Mouse (Mus musculus): ENCODE measurements around the gene Cep41. TPM values are rescaled to one million over a fixed set of nuclear protein-coding genes. Genes with fewer than 3 reads are reported as not detected.

Cep41 gene
- polyA plus RNA-seq, 1 experiment from 2014 or later, result 10.9 TPM

GRCm38 (mm10) chr6:30610710-30611109 lies 82.8 kb downstream of the Cep41 start, which contains the start of gene Cpa5:
Cpa5 (plus strand) TSS chr6:30611010.
- WGBS (ENCODE audit: insufficient replicate concordance), result 91% methylated on average over 7 of the region's 7 CpGs

DNA sequence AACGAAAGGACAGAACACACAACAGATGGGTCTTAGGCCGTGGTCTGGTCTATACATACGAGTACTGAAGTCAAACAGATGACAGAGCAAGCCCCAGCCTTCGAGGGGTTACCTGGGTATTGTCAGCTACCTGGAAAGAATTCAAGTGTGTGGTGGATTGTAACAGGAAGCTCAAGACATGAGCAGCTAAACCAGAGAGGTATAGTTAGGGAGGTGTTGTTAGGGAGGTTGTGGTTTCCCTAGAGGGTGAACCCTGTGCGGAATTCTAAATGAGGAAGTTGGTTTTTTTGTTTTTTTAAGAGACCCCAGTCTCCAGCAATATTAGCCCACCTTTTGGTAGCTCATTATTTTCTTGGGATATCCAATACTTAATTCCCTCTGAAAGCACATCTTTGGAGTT lies 87.9 kb downstream of the Cep41 start:
- 78% methylated on average over 5 of the region's 5 CpGs for WGBS (ENCODE audit: insufficient replicate concordance)

More at GRCm38 (mm10) chr6:30610710-30611109, 82.8 kb downstream of the Cep41 start, which contains the start of gene Cpa5:
- no peaks in the 10 kb centered on the region; the same call in 1 of the 2 replicates for H3K4me1 ChIP-seq (ENCODE audit: control insufficient read depth, insufficient read depth, low read length)
- ATAC-seq (replicated peaks; ENCODE audit: insufficient number of reproducible peaks, low FRiP score, low TSS enrichment), result no peak
- H3K27ac ChIP-seq (ENCODE audit: low read depth, low read length), result no peak within 1 kb of the TSS
- H3K4me3 ChIP-seq (ENCODE audit: low read depth, low read length), result no peak within 1 kb of the TSS
- H3K9me3 ChIP-seq (replicated peaks; ENCODE audit: control insufficient read depth, low read length), result no peaks in the 10 kb centered on the region
- H3K36me3 ChIP-seq (ENCODE audit: control insufficient read depth, insufficient read depth, low read length), result no peaks in the 10 kb centered on the region
- no peak within 1 kb of the TSS for H3K4me2 ChIP-seq
- no peak within 1 kb of the TSS for H3K9ac ChIP-seq (ENCODE audit: low read depth, low read length)
- no peaks in the 10 kb centered on the region for H3K27me3 ChIP-seq (ENCODE audit: control insufficient read depth, insufficient read depth, low read length)

DNA sequence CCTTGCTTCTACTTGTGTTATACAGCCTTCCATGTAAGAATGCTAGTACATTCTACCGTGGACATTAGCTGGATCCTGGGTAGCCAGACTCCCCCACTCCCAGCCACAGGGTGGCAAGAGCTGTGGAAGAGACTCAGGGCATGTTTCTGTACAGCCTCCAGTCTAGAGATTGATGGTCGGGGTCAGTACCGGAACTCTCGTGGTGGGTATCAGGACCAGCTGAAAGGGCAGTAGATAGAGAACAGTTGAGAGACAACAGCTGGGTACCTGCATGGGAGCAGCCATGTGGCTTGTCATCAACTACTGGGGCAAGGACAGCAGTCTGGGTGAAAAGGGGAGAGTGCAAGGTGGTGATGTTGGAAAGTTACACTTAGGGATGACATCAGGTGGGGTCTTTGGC lies 88.4 kb downstream of the Cep41 start:
- 68% methylated on average over 4 of the region's 4 CpGs for WGBS (ENCODE audit: insufficient replicate concordance)

More for the DNA sequence above, 87.9 kb downstream of the Cep41 start:
- Histone ChIP-seq H3K9me3 (replicated peaks; ENCODE audit: control insufficient read depth, low read length) (no peaks in the 10 kb centered on the region), H3K9ac (ENCODE audit: low read depth, low read length) (no peak overlapping the region), H3K4me1 (ENCODE audit: control insufficient read depth, insufficient read depth, low read length) (no peaks in the 10 kb centered on the region), H3K36me3 (ENCODE audit: control insufficient read depth, insufficient read depth, low read length) (no peaks in the 10 kb centered on the region), H3K27me3 (ENCODE audit: control insufficient read depth, insufficient read depth, low read length) (no peaks in the 10 kb centered on the region), H3K4me3 (ENCODE audit: low read depth, low read length) (no peak overlapping the region), H3K4me2 (no peak overlapping the region), H3K27ac (ENCODE audit: low read depth, low read length) (no peak overlapping the region)
- ATAC-seq (replicated peaks; ENCODE audit: insufficient number of reproducible peaks, low FRiP score, low TSS enrichment), result no peak

DNA sequence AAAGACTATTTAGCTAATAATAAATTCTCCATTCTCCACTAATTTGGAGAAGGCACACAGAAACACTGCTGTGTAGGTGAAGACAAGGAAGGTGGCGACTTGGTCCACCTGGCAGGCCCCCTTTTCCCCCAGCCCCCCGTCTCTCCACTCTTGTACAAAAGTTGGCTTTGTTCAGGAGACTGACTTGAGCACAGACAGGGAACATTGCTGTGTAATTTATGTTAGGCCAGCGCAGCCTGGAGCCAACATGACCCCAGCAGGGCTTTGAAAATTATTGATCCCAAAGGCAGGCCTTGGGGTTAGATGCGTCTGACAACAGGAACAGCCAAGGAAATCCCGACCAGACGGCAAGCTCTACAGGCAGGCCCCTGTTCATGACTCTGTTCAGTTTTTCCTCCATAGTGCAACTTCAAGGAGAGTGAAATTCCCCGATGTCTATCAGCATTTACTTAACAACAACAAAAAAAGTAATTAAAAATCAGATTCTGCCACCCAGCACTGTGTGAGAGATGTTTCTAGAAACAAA lies 89.1 kb downstream of the Cep41 start:
- Histone ChIP-seq H3K4me1 (ENCODE audit: control insufficient read depth, insufficient read depth, low read length) (no peaks in the 10 kb centered on the region), H3K27ac (ENCODE audit: low read depth, low read length) (no peak overlapping the region), H3K27me3 (ENCODE audit: control insufficient read depth, insufficient read depth, low read length) (no peaks in the 10 kb centered on the region), H3K4me2 (no peak overlapping the region), H3K9me3 (replicated peaks; ENCODE audit: control insufficient read depth, low read length) (no peaks in the 10 kb centered on the region), H3K9ac (ENCODE audit: low read depth, low read length) (no peak overlapping the region), H3K4me3 (ENCODE audit: low read depth, low read length) (no peak overlapping the region), H3K36me3 (ENCODE audit: control insufficient read depth, insufficient read depth, low read length) (no peaks in the 10 kb centered on the region)
- no peak for ATAC-seq (replicated peaks; ENCODE audit: insufficient number of reproducible peaks, low FRiP score, low TSS enrichment)
- 76% methylated on average over 7 of the region's 7 CpGs for WGBS (ENCODE audit: insufficient replicate concordance)

More for the DNA sequence above, 88.4 kb downstream of the Cep41 start:
- Histone ChIP-seq H3K36me3 (ENCODE audit: control insufficient read depth, insufficient read depth, low read length) (no peaks in the 10 kb centered on the region), H3K27me3 (ENCODE audit: control insufficient read depth, insufficient read depth, low read length) (no peaks in the 10 kb centered on the region), H3K4me1 (ENCODE audit: control insufficient read depth, insufficient read depth, low read length) (no peaks in the 10 kb centered on the region), H3K27ac (ENCODE audit: low read depth, low read length) (no peak overlapping the region), H3K4me2 (no peak overlapping the region), H3K9ac (ENCODE audit: low read depth, low read length) (no peak overlapping the region), H3K4me3 (ENCODE audit: low read depth, low read length) (no peak overlapping the region), H3K9me3 (replicated peaks; ENCODE audit: control insufficient read depth, low read length) (no peaks in the 10 kb centered on the region)
- no peak for ATAC-seq (replicated peaks; ENCODE audit: insufficient number of reproducible peaks, low FRiP score, low TSS enrichment)

MicroRNAs encoded within 50 kb of the gene (microRNA counts, 519-probe panel; counts per million panel counts)
- 6,766 counts per million, percentile 88 among the panel's probes with 10 or more counts for microRNA mmu-miR-335-3p
- microRNA mmu-miR-335-5p, result 7,872 counts per million, percentile 97 among the panel's probes with 10 or more counts

Small RNA genes lying within 50 kb of the gene (microRNA-seq; reads per million reads assigned to microRNA genes)
- gene Mir335 (ENCODE audit: borderline number of aligned reads), result 144,627 reads per million, percentile 100 among the genes with 10 or more reads in this experiment

Other genes with a start within 250 kb of the Cep41 start
- 29.3 and 30.9 TPM in 2 replicates for gene Tmem209, start 184.0 kb downstream of the Cep41 start, polyA plus RNA-seq (2014; fragmentation: Nextera tagmentation; extraction: Ambion mirVana)
- 0.62 TPM in 1 of 2 replicates, not detected in the other for gene Ssmem1, start 183.9 kb downstream of the Cep41 start, polyA plus RNA-seq (2014; fragmentation: Nextera tagmentation; extraction: Ambion mirVana)
- 8.3 and 11.7 TPM in 2 replicates for gene Cpa2, start 152.2 kb downstream of the Cep41 start, polyA plus RNA-seq (2014; fragmentation: Nextera tagmentation; extraction: Ambion mirVana)
- gene Cpa4, start 125.4 kb downstream of the Cep41 start, polyA plus RNA-seq (2014; fragmentation: Nextera tagmentation; extraction: Ambion mirVana), result 2.4 TPM in 2 replicates
- 1.4 and 2.7 TPM in 2 replicates for gene Cpa5, start 82.7 kb downstream of the Cep41 start, polyA plus RNA-seq (2014; fragmentation: Nextera tagmentation; extraction: Ambion mirVana)
- gene Cpa1, start 54.5 kb downstream of the Cep41 start, polyA plus RNA-seq (2014; fragmentation: Nextera tagmentation; extraction: Ambion mirVana), result 2.4 and 2.5 TPM in 2 replicates
- gene Mest, start 29.8 kb upstream of the Cep41 start, polyA plus RNA-seq (2014; fragmentation: Nextera tagmentation; extraction: Ambion mirVana), result 4,075 and 4,306 TPM in 2 replicates
- gene Copg2, start 203.0 kb upstream of the Cep41 start, polyA plus RNA-seq (2014; fragmentation: Nextera tagmentation; extraction: Ambion mirVana), result 34.1 and 34.5 TPM in 2 replicates
- gene Tsga13, start 221.8 kb upstream of the Cep41 start, polyA plus RNA-seq (2014; fragmentation: Nextera tagmentation; extraction: Ambion mirVana), result 0.23 TPM in 1 of 2 replicates, not detected in the other